Mouse (Mus musculus): Measurements from ENCODE around the gene Mbtd1.
"Not testable (repeated sequence)": the region's sequence is repeated elsewhere in the genome, so short reads cannot be mapped to it uniquely, and the experiment has no call there.

Mbtd1 gene

DNA sequence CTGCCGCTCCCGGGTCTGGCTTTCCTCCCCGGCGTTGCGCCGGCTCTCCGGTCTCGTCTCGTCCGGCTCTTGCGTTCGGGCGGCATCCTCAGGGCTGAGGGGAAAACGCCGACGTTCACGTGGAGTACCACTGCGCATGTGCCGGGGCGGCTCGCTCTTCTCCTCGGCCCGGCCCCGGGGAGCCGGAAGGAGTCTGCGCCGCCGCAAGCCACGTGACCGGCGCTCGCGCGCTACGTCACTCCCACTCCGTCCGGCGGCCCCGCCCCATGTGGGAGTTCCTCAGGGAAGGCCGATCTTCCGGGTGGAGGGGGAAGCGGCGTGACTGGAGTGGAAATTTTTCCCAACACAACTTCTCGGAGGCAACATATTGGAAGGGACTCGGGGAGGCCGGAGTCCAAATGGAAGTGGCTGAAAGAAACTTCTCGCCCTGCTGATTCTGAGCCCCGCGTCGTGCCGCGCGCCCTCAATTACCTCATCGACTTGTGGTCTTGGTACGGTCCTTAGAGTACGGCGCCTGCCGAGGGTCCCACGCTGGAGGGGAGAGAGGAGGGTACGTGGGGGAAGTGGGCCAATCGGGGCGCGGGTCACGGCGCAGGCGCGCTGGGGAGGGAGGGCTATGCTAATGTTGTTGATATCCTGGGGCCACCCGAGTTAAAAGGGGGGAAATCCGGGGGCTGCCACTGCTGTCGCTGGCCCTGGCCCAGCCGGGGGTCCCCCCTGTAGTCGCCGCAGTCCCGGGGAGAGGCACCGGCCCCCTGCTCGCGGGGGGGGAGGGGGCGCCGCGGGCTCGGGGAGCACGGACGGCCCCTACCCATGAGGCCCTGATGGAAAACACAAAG is at the start of gene Mbtd1, which contains the start of gene Utp18:
TSS of gene Mbtd1 (plus strand) at position 281 of the 839 bp plus-strand sequence.
TSS of gene Utp18 (minus strand) at position 195 of the 839 bp plus-strand sequence.
- peak; percentile 99 for DNase-seq

DNA sequence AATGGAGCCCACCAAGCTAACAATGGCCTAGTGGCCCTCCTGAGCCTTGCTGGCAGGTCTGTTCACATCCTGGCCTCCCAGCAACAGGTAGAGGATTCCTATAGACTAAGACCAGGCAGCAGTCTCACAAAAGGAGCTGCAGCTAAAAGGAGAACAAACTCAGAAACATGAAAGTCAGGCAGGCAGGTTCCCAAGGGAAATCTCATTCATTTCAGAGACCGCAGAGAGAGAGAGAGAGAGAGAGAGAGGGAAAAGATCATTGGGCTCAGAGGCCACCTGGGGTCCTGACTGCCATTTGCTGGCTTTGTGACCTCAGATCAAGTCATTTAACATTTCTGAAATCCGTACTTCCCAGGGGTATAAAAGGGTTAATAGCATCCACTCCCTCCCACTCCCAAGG is 38.3 kb upstream of the Mbtd1 start:
- no peak for DNase-seq

DNA sequence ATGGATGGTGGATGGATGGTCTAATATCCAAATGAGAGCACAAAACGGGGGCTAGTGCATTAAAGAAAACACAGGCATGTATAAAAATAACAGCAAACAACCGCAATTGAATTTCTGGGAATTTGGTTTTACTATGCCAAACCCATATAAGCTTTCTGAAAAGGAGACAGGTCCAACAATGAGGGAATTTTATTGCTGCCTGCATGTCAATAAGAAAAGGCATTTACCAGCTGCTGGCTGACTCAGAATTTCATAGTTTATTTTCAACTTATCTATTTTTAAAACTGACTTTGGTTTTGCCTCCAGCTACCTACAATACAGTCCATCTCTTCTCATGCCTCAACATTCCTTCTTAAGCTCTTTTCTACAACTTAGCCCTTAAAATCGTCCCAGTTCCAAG is 33.1 kb upstream of the Mbtd1 start:
- no peak for DNase-seq

DNA sequence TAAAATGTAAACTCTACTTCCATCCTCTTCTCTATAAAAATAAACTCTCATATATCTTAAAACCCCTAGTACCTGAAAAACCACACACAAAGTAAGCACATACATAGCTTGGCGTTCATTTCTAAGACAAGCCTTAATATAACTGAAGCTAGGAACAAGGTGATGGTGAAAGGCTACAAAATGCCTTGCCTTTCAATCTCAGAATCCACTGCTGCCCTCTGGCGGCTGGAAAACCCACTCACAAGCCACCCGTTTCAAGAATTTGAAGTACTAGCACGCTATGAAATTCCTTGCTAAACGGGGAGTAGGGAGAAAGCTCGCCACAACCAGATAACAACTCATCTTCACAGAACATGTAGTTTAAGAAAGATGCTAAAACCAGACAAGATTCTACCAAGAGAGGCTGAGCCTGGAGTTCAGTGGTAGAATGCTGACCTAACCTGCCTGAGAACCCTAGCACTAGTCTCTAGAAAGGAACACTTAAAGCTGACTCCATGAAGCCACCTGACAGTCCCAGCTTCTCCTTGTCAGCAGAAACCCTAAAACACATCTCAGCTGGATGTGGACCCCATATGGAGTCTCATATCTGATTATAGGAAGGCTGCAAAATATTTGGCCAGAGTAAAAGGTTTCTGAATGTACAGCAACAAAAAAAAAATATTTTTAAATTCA is 29.2 kb upstream of the Mbtd1 start:
- DNase-seq: peak; percentile 72

GRCm38 (mm10) chr11:93860540-93861172 is 25.0 kb upstream of the Mbtd1 start:
- DNase-seq: no peak

DNA sequence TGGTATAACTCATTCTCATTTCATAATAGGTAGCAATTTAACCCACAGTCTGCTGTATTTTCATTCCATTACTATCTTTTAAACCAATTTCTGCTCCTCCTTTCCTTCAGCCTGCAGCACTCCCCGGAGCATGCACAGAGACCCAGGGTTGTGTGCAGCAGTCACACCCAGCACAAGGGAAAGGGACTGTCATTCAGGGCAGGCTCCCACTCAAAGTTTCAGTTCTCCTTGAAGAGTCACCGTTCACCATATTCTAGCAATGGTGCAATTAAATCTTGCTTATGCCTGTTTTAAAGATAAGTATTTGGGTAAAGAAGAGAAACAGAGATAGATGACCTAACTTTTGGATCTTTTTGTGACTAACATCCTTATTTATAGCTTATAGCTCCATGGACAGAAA is 24.5 kb upstream of the Mbtd1 start:
- DNase-seq: no peak

GRCm38 (mm10) chr11:93862045-93862623 is 23.5 kb upstream of the Mbtd1 start:
- DNase-seq: no peak

DNA sequence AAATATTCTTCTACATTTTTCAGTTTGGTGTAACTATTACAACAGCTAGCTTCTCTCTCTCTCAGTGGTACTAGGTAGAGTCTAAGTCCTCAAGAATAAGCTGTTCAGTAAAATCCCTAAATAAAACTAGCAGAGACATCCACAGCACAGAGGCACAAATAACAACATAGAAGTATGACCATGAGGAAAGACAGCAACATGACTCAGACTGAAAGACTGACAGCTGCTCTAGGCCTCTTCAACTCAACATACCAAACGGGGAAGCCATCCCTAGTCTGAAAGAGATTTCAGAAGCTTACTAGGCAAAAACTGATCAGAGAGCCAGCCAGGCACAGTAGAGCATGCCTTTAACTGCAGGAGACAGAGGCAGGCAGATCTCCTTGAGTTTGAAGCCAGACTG is 23.0 kb upstream of the Mbtd1 start:
- no peak for DNase-seq

- DNase-seq: no peak
These were observed 1.6 kb upstream of the Mbtd1 start for GRCm38 (mm10) chr11:93884068-93884467.

DNA sequence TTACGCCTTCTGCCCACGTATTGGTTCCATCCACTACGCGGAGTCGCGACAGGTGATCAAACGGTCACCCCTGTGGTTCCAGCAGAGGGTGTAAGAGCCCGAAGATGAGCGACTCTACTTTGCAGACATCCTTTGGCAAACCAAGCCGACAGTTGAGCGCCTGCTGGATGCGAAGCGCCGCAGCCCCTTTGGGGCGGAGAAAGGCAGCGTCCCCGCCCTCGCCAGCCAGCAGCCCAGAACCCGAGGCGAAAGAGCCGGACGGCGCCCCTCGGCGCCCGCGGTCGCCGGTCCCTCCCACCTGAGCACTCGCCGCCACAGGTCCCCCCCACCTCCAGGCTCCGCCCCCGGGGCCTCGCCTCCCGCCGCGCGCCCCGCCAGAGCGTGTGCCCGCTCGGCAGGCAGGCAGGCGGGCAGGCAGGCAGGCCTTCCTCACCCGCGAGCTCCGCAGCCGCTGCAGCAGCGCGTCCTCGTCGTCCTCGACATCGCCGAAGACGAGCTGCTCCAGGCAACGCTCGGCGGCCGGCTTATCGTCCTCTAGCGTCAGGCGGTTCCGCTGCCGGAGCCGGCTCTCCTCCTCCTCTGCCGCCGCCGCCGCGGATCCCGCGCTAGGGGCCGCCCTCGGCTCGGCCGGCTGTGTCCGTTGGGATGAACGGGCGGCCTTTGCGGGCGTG is 616 bp upstream of the Mbtd1 start:
- peak; percentile 64 for DNase-seq

GRCm38 (mm10) chr11:93886411-93887079 is 893 bp downstream of the Mbtd1 start:
- DNase-seq: no peak

DNA sequence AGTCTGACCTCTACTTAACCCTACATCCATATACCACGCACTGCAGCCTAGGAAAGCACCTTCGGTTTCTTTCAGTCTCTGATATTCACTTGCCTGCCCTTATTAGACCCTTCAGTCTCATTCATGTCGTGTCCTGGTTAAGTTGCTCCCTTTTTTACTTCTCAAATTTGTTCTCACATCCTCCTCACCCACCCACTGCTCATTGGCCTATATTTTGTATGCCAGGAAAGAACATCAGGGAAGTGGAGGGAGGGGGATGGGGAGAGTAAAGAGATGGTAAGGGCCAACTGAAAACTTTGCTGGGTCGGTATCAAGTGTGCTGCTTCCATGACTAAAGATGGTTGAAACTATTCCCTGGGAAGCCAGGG is 1.4 kb downstream of the Mbtd1 start:
- DNase-seq: peak; percentile 7

- no peak for DNase-seq
These were observed 12.1 kb downstream of the Mbtd1 start for GRCm38 (mm10) chr11:93897732-93898131.

- DNase-seq: no peak
These were observed 21.2 kb downstream of the Mbtd1 start for GRCm38 (mm10) chr11:93906834-93907233.

DNA sequence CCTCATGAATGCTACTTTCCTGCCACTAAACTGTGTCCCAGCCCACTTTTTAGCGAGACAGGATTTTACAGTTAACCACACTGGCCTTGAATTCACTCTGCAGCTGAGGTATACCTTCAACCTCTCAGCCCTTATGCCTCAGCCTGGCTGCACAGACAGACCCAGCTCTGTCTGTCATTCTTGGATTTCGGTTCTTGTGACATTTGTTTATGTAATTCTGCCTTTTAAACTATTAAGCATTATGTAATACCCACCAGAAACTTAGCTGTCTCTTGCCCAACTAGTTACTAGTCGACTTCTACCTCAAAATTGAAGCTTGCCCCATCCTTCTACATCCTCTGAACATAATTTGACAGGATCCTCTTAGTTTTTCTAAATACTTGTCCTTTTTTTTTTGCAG is 22.2 kb downstream of the Mbtd1 start:
- DNase-seq: no peak

DNA sequence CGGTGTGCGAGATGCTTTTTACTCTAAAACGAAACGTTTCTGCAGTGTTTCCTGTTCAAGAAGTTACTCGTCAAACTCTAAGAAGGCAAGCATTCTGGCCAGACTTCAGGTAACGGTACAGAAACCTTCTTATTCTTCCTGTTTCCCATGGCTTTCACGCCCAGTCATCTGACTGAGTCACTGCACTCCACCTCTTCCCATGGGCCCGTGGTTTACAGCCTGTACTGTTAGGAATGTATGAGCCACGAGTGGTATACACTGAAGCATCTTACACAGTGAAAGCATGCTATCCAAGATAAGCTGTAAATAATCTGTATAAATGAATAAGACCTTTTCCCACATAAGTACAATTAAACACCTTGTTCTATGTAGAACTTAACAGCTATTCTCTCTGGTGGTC is 23.2 kb downstream of the Mbtd1 start:
- no peak for DNase-seq

DNA sequence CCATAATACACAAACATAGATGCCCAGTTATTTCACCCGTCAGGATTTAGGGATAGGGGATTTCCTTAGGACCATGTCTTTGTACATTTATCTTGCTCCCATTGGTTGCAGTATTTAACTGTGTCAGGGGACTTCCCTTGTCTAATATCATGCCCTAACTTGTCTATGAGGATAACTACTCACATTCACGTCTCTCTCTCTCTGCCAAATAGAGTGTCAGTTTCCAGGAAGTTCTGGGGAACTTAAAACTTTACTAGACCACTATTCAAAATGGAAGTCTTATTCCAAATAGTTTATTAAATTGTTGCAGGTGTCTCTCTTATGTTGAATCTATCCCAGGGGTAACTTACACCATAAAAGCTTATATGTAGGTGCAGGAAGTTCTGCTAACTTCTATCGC is 26.0 kb downstream of the Mbtd1 start:
- no peak for DNase-seq

DNA sequence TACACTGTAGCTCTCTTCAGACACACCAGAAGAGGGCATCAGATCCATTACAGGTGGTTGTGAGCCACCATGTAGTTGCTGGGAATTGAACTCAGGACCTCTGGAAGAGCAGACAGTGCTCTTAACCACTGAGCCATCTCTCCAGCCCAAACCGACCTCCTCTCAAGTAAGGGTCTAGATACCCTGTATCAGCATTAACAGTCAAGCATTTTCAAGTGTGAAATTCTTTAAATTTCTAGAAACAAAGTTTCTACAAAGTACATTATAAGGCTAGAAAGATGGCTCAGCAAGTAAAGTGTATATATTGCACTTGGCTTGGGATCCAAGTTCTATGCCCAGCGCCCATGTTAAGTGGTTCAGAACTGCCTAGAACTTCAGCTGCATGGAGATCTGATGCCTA is 29.4 kb downstream of the Mbtd1 start:
- not testable (repeated sequence) for DNase-seq

GRCm38 (mm10) chr11:93929106-93929505 is 43.5 kb downstream of the Mbtd1 start:
- DNase-seq: no peak

GRCm38 (mm10) chr11:93940906-93941305 is 55.3 kb downstream of the Mbtd1 start:
- no peak for DNase-seq

GRCm38 (mm10) chr11:93944986-93945385 is 59.3 kb downstream of the Mbtd1 start:
- DNase-seq: no peak

- no peak for DNase-seq
These were observed 63.4 kb downstream of the Mbtd1 start for GRCm38 (mm10) chr11:93948887-93949567.

Data from kidney, adult 18-20 months (tissue).